Mouse (Mus musculus) testis, adult 2 months (tissue): Measurements from ENCODE around the gene Fibp.

ENCODE experiments used
- CTCF ChIP-seq: fragments of 200-500 bp; IDR thresholded peaks from 2 replicates; pipeline ENCODE4 v1.5.1; 2012; ENCODE audit warnings: low read depth, mild to moderate bottlenecking, inconsistent platforms, low read length, moderate library complexity; ENCODE audit not compliant: control insufficient read depth, insufficient read depth, insufficient replicate concordance
- POLR2A ChIP-seq: fragments of 200-500 bp; IDR thresholded peaks from 2 replicates; pipeline ENCODE4 v1.6.1; 2012; ENCODE audit warnings: low read depth, mild to moderate bottlenecking, inconsistent platforms, low read length, moderate library complexity; ENCODE audit not compliant: control insufficient read depth

DNA sequence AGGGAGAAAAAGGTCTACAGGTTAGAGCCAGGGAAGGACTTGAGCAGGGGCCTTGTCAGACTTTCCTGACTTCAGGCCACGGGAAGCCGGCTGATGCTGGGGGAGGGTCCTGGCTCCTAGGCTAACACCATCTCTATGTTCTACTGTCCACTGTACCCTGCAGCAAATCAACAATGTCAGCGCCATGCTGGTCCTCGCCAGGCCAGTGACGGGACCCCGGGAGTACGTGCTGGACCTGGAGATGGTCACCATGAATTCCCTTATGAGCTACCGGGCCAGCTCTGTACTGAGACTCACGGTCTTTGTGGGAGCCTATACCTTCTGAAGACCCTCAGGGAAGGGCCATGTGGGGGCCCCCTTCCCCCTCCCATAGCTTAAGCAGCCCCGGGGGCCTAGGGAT lies 21.0 kb downstream of the Fibp start:
- TF ChIP-seq CTCF (no peak), POLR2A (no peak)
